Mouse (Mus musculus): ENCODE results near the gene 9130213A22Rik.
A peak's percentile ranks its signal among the peaks of the same experiment; 100 is the strongest.

9130213A22Rik gene

GRCm38 (mm10) chr11:69123693-69124497 is 1.5 kb upstream of the 9130213A22Rik start:
- DNase-seq (ENCODE audit: low spot score) = peak; percentile 79

GRCm38 (mm10) chr11:69123056-69123692 is 785 bp upstream of the 9130213A22Rik start:
- DNase-seq (ENCODE audit: low spot score) = peak; percentile 74

GRCm38 (mm10) chr11:69121741-69122335 is 551 bp downstream of the 9130213A22Rik start:
- DNase-seq (ENCODE audit: low spot score) = no peak

- DNase-seq (ENCODE audit: low spot score) = no peak
These were observed 1.2 kb downstream of the 9130213A22Rik start for GRCm38 (mm10) chr11:69121001-69121740.

- DNase-seq (ENCODE audit: low spot score) = no peak
These were observed 2.0 kb downstream of the 9130213A22Rik start, which contains the start of gene Hes7 for GRCm38 (mm10) chr11:69120221-69121000. Gene Hes7 (plus strand): TSS chr11:69120404.

GRCm38 (mm10) chr11:69119446-69120155 is 2.8 kb downstream of the 9130213A22Rik start:
- DNase-seq (ENCODE audit: low spot score) = no peak

- DNase-seq (ENCODE audit: low spot score) = peak; percentile 50
These were observed 3.6 kb downstream of the 9130213A22Rik start for GRCm38 (mm10) chr11:69118765-69119164.

- no peak for DNase-seq (ENCODE audit: low spot score)
These were observed 4.4 kb downstream of the 9130213A22Rik start for GRCm38 (mm10) chr11:69117737-69118695.

GRCm38 (mm10) chr11:69116843-69117242 is 5.5 kb downstream of the 9130213A22Rik start:
- no peak for DNase-seq (ENCODE audit: low spot score)

- DNase-seq (ENCODE audit: low spot score) = no peak
These were observed 7.8 kb downstream of the 9130213A22Rik start for GRCm38 (mm10) chr11:69114621-69115020.

- no peak for DNase-seq (ENCODE audit: low spot score)
These were observed 8.4 kb downstream of the 9130213A22Rik start for GRCm38 (mm10) chr11:69114018-69114417.

- no peak for DNase-seq (ENCODE audit: low spot score)
These were observed 10.5 kb downstream of the 9130213A22Rik start for GRCm38 (mm10) chr11:69111865-69112264.

GRCm38 (mm10) chr11:69111051-69111810 is 11.2 kb downstream of the 9130213A22Rik start:
- no peak for DNase-seq (ENCODE audit: low spot score)

GRCm38 (mm10) chr11:69110319-69111046 is 11.9 kb downstream of the 9130213A22Rik start:
- peak; percentile 79 for DNase-seq (ENCODE audit: low spot score)

- DNase-seq (ENCODE audit: low spot score) = no peak
These were observed 13.1 kb downstream of the 9130213A22Rik start for GRCm38 (mm10) chr11:69109032-69109900.

- DNase-seq (ENCODE audit: low spot score) = no peak
These were observed 14.2 kb downstream of the 9130213A22Rik start for GRCm38 (mm10) chr11:69108223-69108622.

GRCm38 (mm10) chr11:69107676-69108075 is 14.7 kb downstream of the 9130213A22Rik start:
- DNase-seq (ENCODE audit: low spot score) = no peak
